Mouse (Mus musculus) urinary bladder, postnatal 25 days (tissue): Measurements from ENCODE around the gene Cacna1a.

Experiments used
- DNase-seq: peaks from one replicate; pipeline ENCODE4 v3.0.0; 2022; ENCODE audit warnings: low spot score

Gene Cacna1a

DNA sequence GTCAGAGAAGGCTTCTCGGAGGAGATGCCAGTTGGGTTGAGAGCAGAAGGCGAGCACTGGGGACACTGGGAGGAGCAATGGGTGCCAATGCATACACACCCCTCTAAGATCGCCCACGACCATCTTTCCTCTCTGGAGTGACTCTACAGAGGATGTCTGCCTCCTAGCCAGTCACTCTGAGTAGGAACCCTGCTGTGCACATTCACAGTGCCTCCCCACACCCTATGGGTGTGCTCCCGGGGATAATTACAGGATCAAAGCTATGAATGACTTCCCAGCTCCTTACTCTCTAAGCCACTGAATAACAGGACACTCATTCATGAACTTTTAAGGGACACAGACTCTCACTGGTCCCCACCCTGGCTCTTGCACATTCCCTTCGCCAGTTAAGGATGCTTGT is 151.1 kb downstream of the Cacna1a start:
- DNase-seq, result no peak

DNA sequence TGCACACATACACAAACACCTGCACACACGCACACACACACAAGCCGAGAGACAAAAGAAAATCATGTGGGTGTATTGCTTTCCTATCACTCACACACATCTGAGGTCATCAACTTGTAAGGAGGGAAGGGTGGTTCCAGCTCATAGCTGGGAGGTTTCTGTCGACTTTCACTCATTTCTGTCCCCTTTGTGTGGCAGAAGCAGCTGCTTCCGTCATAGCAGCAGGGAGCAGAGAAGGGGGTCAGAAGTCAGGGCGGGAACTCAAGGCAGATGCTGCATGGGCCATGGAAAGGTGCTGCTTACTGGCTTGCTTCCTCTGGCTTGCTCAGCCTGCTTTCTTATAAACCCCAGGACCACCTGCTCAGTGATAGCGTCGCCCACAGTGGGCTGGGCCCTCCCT is 154.2 kb downstream of the Cacna1a start:
- no peak for DNase-seq

DNA sequence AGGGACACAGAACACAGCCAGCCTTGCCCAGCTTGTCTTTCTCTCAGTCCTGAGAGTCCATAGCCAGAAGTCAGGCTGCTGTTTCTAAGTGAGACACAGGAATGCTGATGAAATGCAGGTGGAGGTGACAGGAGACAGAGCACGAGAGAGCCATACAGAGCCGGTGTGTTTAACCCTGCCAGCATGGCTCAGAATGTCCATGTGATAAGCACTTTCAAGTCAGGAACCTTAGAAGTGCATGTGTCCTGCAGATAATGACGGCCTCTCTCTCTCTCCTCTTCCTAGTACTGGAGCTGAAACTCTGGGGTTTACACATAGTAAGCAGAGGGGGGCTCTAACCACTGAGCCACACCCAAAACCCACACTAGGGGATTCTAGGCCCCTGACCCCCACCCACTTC is 157.3 kb downstream of the Cacna1a start:
- DNase-seq, result no peak

DNA sequence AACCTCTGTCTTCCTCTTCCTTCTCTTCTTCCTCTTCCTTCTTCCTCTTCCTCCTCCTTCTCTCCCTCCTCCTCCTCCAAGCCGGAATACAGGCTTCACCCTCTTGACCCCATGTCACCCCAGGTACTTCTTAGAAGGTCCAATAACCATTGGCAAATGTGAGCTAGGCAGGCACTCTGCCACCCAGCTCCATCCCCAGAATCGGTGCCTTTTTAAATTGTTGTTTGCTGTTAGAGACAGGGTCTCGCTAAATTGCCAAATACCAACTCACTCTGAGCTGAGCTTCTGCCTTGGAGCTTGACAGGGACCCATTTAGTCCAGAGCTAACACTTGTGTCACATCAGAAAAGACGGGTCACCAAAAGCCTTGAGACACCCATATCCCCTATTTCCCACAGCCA is 164.2 kb downstream of the Cacna1a start:
- no peak for DNase-seq

DNA sequence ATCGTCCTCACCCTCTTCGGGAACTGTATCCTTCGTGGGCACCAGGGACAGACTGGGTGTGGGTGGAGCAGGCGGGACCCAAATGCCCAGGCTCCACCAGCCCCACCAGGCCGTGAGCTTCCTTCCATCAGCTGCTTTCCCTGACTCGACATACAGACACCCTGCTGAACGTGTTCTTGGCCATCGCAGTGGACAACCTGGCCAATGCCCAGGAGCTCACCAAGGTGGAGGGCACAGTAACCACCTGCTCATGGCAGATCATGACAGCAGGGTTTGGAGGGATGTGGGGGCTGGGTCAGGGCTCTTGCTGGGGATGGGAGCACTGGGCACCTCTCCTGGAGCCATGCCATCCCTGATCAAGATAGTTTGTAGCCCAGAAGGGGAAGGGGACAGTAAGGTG is 164.9 kb downstream of the Cacna1a start:
- no peak for DNase-seq

DNA sequence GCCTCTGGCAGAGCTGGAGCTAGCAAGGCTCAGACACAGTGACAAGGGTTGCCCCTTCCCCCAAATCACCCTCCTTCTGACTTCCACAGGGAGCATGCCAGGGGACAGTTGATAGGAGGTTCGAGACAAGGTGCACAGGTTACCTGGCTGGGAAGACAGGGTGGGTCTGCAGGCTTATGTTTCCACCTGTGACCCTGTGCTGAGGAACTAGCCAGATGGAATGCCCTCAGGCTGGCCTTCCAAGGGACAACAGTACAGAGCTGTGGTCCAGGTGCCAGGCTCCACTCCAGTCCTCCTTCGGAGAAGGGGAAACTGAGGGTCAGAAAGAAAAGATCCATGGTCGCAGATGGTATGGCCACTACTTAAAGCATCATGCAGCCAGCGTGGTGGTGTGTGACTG is 165.4 kb downstream of the Cacna1a start:
- DNase-seq, result no peak

DNA sequence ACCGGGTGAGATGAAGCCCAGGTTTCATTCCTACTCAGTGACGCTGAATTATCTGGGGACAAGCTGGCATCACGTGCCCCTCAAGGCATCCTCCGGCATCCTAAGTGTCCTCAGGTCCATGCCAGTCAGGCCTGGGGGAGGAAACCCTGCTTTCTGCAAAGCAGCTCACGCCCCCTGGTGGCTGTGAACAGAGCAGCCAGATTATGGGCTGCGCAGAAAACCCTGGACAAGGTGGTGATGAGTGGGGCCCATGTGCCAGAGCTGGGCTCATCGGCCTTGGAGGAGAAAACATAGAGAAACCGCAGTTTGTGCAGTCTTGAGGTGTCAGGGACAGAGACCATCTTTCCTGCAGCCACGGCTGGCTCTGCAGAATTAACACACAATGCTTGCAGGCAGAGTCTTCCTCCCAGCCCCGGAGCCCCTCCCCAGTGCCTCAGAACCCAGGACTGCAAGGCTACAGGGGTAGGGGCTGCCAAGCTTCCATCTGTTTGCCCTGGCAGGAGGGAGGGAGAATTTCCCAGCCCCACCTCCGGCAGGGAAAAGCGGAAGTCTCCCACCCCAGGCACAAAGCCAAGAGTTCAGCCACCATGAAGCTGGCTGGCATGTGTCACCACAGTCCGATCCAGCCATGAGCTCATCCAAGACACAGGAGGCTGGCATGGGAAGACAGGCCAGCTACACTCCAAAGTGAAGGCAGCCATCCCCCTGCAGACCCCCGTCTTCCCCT is 166.2 kb downstream of the Cacna1a start:
- peak; percentile 48 for DNase-seq

DNA sequence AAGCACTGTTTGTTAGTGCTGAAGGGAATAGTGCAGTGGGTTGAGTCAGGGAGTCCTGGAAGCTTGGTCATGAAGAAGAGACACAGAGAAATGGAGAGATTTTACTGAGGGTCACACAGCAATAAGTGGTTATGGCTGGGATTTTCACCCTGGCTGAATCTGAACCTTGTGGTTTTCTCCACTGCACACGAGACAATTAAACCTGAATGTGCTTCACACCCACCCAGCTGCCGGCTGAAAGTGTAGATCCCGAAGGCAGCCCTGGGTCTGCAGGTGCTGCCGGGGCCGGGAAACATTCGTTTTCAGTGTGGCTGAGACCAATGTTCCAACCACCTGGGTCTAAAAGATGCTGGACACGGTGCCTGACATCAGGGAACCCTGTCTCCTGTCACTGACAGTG is 167.0 kb downstream of the Cacna1a start:
- DNase-seq, result no peak

DNA sequence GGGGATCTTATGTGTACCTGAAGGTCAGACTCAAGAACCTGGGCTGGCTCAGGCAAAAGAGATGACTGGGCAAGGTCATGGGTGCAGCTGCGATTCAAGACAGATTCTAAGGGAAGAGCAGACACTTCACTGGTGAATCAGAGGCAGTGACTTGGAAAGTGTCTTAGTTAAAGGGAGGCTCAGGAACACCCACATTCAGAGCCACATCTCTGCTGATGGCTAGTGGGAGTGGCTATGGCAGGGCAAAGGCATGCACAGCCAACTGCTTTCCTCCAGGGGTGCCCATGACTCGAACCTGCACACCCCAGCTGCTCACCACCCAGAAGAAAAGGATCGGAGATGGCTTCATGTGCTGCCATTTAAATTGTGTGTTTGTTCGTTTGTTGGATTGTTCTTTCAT is 169.7 kb downstream of the Cacna1a start:
- DNase-seq, result no peak

DNA sequence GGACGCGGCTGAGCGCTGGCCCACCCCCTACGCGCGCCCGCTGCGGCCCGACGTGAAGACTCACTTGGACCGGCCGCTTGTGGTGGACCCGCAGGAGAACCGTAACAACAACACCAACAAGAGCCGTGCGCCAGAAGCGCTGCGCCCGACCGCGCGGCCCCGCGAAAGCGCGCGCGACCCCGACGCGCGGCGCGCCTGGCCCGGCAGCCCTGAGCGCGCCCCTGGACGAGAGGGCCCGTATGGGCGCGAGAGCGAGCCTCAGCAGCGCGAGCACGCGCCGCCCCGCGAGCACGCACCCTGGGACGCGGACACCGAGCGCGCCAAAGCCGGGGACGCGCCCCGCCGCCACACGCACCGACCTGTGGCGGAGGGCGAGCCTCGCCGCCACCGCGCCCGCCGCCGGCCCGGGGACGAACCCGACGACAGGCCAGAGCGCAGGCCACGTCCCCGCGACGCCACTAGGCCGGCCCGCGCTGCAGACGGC is 170.9 kb downstream of the Cacna1a start:
- no peak for DNase-seq

DNA sequence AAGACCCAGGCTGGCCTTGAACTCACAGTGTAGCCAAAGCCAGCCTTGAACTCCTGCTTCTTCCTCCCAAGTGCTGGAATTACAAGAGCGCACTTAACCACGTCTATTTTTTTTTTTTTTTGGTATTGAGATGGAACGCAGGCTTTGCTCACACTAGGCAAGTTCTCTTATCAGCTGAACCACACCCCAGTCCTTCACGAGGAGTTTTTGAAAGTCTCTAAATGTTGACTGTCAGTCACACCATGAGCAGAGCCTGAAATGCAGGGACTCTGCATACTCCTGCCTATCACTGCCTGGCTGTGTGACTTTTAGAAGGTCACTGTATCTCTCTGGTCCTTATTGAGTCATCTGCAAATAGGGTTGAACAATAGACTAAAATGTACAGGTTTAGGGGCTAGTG is 173.5 kb downstream of the Cacna1a start:
- no peak for DNase-seq

DNA sequence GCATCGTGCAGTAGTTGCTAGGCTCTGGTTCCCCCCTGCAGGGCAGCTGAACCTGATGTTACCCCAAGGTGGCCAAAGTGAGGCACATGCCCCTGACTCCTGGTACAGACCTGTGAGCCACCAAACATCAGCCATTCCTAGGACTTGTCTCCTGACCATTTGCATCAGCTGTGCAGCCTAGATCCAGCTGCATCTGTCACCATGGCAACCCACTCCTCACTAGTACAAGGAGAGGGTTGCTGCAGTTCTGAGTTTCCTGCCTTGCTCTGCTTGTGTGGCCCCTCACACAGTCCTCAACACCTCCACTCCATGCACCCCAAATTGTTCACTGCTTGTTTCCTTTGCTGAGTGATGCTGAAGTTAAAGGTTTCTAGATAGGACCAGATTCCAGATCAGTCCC is 175.8 kb downstream of the Cacna1a start:
- DNase-seq, result no peak

DNA sequence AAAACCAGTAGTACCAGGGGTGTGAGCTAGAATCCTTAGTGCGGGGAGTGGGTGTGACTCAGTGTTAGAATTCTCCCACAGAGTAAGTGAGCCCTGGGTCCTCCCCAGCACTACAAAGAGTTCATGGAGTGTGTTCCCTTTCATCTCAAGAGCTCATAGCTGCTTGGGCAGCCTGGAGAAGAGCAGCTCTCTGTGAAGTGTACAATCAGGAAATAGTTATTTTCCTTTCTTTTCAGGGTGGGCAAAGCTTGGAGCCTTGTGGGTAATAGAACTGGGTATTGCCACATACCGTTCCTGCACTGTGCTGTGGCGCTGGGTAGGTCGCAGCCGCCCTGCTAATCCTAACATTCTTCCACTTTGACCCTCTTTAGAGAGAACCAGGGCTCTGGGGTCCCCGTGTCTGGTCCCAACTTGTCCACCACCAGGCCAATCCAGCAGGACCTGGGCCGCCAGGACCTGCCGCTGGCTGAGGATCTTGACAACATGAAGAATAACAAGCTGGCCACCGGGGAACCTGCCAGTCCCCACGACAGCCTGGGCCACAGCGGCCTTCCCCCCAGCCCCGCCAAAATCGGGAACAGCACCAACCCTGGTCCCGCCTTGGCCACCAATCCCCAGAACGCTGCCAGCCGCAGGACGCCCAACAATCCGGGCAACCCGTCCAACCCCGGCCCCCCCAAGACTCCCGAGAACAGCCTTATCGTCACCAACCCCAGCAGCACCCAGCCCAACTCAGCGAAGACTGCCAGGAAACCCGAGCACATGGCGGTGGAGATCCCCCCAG is 177.5 kb downstream of the Cacna1a start:
- no peak for DNase-seq

DNA sequence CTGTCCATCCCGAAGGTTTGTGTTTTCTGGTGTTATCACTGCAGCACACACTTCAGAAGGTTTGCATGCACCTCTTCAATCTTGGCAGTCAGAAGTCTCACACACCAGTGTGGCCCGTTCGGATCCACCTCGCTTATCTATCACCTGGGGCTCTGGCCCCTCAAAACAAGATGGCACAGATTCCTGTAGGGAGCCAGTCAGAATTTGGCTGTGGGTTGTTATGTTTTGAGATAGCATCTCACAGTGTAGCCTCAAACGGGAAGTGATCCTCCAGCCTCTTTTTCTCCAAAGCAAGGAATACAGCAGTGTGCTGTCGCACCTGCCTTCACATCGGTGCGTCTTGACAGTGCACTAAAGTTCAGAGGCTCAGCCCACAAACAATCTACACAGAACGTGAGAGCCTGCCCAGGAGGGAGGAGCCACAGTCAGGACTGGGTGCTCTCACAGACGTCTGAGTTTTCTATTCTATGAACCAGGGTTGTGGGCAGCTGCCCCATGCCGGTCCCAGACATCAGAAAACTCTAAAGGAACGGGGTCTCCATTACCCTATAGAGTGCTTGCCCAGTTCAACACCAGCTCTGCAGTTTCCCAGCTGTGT is 178.7 kb downstream of the Cacna1a start:
- DNase-seq, result no peak

DNA sequence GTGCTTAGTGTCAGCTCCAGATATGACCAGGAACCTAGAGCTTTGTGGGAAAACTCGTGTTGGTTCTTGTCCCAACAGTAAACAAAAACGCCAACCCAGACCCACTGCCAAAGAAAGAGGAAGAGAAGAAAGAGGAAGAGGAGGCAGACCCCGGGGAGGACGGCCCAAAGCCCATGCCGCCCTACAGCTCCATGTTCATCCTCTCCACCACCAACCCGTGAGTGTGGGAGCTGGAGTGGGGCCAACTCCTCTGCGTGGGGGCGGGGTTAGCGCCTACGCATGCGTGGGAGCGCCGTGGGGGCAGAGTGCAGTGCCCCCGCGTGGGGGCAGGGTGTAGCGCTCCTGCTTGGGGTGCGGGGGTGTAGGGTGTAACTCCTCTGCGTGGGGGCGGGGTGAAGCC is 179.3 kb downstream of the Cacna1a start:
- no peak for DNase-seq

DNA sequence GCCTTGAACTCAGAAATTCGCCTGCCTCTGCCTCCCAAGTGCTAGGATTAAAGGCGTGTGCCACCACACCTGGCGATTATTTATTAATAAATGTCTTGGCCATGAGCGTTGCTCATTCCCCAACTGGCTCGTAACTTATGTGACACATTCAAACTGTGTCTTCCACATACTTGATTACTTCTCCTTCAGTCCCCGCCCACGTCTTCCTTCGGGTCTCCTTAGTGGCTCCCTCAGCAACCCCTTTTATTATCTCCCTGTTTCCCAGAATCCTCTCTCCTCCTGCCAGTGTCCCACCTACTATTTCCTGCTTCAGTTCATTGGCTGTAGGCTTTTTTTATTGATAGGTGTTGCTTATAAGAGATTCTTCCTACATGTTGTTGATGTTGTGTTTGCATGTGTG is 180.5 kb downstream of the Cacna1a start:
- no peak for DNase-seq

DNA sequence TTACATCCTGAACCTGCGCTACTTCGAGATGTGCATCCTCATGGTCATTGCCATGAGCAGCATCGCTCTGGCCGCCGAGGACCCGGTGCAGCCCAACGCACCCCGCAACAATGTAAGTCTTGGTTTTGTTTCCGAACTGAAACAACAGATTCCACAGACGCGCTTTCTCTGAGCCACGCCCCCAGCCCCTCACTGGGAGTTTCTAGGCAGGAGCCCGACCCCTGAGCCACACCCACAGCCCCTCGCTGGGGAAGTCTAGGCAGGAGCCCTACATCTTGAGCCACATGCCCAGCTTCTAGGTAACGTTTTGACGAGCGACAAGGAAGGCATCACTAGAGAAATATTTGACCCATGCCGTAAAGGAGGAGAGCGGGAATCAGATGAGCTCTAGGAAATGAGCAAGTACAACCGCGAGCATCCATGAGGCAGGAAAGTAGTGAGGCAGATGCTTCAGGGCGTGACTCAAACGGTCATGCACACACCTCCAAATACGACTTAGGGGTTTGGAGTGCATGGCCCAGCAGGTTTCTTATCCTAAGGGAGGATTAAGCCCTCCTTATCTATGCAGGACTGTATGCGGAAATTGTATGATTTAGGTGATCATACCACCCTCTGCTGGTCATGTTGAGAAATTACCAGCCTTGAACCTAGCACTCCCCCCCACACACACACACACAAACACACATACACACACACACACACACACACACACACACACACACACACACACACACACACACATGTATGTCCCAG is 181.9 kb downstream of the Cacna1a start:
- no peak for DNase-seq

DNA sequence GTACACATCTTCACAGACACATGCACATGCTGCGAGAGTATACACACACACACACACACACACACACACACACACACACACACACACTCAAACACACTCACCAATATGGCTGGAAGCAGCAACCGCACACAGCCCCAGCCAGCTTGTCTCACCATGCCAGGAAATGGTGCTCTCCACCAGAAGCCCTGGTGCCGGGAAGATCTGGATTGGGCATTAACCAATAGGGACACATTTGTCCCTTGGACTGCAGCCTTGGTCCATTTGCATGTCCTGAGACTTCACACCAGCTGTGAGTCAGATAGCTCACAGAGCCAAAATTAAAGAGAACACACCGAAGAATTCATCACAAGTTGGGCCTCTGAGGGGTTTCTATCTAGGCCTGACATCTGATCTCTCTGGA is 189.2 kb downstream of the Cacna1a start:
- no peak for DNase-seq

DNA sequence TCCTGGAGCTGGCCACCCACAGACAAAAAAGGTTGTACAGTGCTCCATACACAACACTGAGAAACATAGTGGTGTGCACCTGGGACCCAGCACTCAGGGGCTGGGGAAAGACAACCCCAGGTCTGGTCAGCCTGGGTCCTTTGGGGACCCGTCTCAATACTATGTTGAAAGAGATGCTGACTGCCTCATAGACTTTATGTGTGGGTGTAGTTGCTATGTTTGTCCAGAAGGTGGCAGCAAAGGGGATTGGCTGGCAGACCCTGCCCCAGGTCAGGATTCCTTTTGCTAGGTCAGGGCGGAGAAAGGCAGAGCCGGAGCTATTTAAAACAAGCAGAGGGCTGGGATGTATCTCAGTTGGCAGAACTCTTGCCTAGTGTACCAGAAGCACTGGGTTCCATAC is 191.4 kb downstream of the Cacna1a start:
- no peak for DNase-seq

DNA sequence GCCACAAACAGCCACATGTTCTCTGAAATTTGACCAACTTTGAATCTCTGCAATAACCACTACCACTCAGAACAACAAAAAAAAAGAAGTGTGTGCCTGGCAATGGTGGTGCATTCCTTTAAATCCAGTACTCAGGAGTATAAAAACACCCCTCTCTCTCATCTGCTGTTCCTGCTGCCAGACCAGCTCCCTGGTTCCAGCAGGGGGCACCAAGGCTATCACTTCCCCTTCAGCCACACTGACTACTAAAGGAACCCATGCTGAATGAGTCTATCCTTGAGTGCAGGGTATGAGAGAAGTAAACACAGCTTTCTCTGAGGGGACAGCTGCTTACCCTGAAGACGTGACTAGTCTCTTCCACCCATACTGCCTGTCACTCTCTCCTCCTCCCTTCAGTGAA is 197.1 kb downstream of the Cacna1a start:
- no peak for DNase-seq

DNA sequence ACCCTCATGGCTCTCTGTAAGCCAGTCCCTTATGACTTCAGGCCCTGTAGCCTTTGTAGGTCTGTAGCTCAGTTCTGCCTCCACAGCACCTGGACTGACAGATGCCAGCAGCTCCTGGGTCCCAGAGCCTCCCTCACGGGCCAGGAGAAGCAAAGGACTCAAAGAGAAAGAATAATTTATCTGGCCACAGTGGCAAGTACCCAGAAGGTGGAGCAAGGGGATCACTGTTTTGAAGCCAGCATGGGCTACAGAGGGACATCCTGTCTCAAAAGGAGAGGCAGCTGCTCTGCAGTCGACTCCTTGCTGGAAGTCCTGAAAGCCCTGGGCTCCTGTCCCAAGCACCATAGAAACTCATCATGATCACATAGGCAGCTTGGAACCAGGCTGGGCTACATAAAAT is 198.0 kb downstream of the Cacna1a start:
- no peak for DNase-seq

DNA sequence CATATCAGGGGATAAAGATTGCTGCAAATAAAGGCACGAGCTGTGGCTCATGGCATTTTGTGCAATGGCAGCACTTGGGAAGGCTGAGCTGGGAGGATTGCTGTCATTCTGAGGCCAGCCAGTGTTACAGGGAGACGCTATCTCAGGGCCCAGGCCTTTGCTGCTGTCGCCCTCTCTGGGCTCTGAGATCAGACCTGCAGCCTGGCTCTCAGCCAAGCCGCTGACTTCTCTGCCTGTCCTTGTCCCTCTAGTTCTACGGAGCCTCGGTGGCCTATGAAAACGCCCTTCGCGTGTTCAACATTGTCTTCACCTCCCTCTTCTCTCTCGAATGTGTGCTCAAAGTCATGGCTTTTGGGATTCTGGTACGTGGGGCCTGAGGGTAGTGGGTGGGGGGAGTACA is 200.3 kb downstream of the Cacna1a start:
- no peak for DNase-seq
